Mouse (Mus musculus): ENCODE data around the gene Dnase1l1.

Dnase1l1 gene

GRCm38 (mm10) chrX:74281732-74282394 is at the start of gene Dnase1l1, which contains the start of gene Taz:
TSS of gene Dnase1l1 (minus strand) at chrX:74282337.
TSS of gene Taz (plus strand) at chrX:74281912.
- peak; percentile 88 for DNase-seq (ENCODE audit: low read depth, low spot score)

DNA sequence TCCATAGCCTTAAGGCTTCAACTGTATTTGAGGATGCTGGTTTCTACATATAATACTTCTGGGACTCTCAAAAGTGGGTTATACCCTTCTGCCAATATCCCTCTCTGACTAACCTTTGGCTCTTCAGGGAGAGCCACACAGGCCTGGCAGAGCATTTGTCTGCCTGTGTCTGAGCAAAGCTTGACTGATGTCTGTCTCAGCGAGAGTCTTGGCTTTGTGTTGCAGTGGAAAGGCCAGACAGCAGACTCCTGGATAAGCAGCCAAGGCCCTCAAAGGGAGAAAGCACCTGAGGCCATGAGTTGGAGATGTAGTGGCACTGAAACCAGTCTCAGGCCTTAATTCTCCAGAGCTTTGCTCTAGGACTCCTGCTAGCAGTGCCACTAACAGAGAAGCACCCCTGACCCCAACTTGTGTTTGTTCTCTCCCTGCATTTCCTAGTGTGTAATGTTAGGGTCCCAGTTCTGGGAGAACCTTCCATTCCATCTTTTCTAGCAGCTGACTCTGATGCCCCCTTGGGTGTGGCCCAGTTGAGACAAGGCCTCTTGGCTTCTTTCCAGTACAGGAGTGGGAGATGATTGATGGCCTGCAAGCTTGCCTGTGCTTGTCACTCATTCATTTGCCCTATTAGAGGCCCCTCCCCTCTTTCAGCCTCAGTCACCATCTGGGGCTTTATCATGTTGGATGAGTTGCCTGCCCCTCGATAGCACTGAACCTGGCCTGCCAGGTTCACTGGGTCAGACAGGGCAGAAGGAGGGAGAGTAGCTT is 48.2 kb upstream of the Dnase1l1 start:
- no peak for DNase-seq (ENCODE audit: low read depth, low spot score)

DNA sequence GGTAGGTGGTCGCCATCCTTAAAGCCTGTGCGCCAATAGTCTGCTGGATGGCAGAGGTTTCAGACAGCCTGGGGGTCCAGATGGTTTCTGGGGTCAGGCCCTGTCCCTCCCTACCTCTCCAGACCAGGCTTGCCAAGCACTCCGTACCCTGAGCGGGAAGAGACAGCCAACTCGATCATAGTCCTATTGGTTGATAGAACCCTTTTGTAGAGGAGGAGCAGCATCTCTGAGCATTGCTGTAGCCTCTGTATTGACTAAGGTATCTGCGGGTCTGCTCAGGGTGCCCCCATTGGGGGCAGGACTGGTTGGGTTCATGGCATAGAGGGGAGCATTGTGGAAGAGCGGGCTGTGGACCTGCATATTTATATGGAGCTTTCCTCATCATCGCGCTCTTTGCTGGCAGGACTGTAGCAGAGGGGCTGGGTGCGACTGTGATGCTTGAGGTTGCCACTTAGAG is 47.1 kb upstream of the Dnase1l1 start:
- DNase-seq (ENCODE audit: low read depth, low spot score) = no peak

DNA sequence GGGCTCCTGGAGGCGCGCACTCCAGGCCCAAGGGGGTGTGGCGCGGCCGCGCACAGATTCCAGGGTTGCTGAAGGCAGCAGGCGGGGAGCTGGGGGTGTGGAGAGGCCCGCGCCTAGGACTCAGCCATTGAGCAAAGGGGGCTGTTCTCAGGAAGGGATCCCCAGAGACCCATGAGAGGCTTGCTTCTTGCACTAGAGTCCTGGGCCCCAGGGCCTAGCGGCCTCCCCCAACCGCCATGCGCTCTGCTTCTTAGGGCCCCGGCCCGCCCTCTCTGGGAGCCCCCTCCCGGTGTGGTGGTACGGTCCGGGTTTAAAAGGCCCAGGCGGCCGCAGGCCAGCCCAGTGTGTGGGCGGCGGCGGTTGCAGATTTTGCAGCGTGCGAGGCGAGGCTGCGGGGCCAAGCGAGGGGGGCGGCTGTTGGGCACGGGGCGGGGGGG is 46.6 kb upstream of the Dnase1l1 start, which contains the start of gene Plxna3:
TSS of gene Plxna3 (plus strand) at position 342 of the 437 bp plus-strand sequence.
- peak; percentile 82 for DNase-seq (ENCODE audit: low read depth, low spot score)

GRCm38 (mm10) chrX:74312540-74313464 is 30.7 kb upstream of the Dnase1l1 start, which contains the start of gene Fam50a:
TSS of gene Fam50a (plus strand) at chrX:74313033.
- DNase-seq (ENCODE audit: low read depth, low spot score) = peak; percentile 93

GRCm38 (mm10) chrX:74304867-74305700 is 22.9 kb upstream of the Dnase1l1 start, which contains the start of gene Gdi1:
TSS of gene Gdi1 (plus strand) at chrX:74304998.
- DNase-seq (ENCODE audit: low read depth, low spot score) = peak; percentile 93

DNA sequence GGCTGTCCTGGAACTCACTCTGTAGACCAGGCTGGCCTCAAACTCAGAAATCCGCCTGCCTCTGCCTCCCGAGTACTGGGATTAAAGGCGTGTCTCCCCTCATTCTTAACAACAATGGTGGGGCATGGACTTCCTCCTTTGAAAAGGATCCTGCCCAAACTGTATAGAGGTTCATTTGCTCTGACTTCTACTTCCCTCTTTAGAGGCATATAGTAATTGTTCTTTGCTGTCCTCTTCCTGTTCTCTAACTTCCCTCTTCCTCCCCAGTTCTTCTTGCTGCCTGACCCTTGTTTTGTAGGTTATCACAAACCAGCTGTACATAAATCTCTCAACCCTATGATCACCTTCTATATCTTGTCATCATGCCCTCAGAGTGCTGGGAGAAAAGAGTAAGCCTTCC is 17.6 kb upstream of the Dnase1l1 start:
- DNase-seq (ENCODE audit: low read depth, low spot score) = no peak

DNA sequence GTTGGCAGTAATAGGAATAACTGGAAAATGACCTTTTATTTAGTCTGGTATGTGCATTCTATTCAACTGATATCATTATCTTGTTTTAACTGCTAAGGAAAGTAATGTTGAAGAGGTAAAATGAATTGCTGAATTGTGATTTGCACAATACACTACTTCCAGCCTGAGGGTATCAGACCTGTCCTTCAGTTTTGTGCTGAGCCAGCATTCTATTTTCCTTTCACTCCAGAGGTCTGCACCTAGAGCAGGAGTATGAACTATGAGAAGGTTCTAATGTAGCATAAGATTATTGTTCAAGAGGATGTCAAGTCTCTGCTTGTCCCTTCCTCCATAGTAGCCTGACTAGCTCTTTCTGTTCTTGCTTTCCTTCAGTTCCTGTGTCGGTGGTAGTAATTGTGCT is 16.2 kb upstream of the Dnase1l1 start:
- no peak for DNase-seq (ENCODE audit: low read depth, low spot score)

- DNase-seq (ENCODE audit: low read depth, low spot score) = peak; percentile 97
Observed at GRCm38 (mm10) chrX:74296538-74297448, 14.7 kb upstream of the Dnase1l1 start, which contains the start of gene Atp6ap1. TSS of gene Atp6ap1 (plus strand) at chrX:74297097.

DNA sequence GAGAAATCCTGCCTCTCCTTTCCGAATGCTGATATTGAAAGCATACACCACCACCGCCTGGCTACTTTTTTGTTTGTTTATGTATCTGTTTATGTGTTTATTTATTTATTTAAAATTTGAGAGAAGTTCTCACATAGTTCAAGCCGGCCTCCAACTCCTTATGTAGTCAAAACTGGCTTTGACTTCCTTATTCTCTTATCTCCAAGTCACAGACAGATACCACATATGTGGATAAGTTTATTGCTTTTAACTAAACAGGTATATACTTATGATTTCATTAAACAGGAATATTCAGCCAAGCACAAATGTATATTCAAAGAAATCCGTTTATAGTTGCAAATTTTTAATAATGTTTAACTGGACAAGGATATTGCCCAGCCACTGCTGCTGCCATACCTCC is 11.3 kb upstream of the Dnase1l1 start:
- no peak for DNase-seq (ENCODE audit: low read depth, low spot score)

GRCm38 (mm10) chrX:74283092-74283437 is 928 bp upstream of the Dnase1l1 start:
- DNase-seq (ENCODE audit: low read depth, low spot score) = no peak

DNA sequence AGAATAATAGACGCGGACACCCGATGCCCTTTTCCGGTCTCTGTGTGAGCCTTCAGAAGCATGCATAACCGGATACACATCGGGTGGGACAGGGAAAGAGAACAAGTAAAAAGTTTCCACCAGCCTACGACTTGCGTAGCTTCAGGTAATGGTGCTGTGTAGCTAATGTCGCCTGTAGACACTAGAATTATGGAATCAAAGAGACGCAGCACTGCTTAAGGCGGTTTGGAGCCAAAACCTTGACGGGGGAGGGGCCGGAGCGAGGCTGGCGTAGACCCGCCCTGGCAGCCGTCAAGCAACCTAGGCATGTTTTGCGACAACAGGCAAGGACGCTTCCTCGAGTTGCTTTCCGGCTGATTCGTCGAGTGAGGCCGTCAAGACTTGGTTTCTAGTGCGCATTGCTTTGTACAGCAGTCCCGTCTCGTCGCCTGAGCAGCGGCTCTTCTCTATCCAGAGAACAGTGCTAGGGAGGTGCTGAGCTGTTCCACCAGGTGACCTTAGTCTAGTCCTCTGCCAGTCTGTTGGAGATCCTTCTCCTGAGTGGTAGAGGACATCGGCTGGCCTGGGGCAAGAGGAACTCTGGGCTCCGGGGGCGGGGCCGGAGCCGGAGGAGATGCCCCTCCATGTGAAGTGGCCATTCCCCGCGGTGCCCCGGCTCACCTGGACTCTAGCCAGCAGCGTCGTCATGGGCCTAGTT is 406 bp upstream of the Dnase1l1 start:
- DNase-seq (ENCODE audit: low read depth, low spot score) = peak; percentile 93

GRCm38 (mm10) chrX:74281041-74281731 is 951 bp downstream of the Dnase1l1 start:
- DNase-seq (ENCODE audit: low read depth, low spot score) = no peak

DNA sequence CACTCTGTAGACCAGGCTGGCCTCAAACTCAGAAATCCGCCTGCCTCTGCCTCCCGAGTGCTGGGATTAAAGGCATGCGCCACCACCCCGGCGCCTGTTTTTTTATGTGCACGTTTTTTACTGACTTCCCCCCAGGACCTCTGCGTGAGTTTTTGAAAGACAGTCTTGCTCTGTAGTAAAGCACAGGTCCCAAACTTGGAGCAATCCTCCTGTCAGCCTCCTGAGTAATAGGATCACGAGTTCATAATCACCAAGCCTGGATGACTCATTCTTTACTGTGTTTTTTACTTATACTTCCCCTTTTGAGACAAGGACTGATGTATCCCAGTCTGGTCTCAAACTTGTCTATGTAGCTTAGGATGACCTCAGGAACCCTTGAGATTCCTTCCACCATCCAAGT is 4.2 kb downstream of the Dnase1l1 start:
- no peak for DNase-seq (ENCODE audit: low read depth, low spot score)

DNA sequence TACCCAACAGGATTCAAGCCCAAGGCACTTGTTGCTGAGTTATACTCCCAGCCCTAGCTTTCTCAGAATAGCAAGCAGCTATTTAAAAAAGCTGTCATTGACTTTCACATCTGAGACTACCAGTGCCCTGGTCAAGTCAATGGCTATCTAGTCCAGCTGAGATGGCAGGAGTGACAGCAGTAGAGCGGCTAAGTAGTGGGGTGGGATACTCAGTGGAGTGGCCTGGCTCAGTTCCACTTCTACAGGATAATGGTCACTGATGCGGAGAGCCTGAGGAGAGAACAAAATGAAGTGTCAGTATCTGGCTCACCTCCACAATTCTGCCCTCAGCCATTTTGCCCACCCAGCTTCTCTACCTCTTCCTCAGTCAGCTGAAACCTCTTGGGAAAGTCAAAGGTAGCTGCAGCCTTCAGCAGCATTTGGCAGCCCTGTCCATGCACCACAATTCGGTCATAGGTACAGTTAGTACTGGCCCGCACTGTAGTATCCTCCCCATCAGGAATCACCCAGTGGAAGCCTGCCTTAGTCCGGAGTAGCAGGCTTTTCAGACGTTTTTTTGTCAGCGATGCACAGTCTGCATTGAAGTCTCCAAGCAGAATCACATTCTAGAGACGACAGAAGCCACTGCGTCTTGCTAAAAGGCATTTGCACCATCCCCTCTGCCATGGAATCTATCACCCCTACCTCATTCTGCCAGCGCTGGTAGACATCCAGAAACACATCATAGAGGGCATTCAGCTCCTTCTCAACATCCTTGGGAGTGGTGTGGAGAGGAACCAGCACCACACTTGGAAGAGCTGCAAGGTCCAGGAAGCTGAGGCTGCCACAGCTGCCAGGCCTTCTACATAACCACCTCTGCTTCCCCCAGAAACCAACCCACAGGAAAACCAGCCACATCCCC is 8.5 kb downstream of the Dnase1l1 start:
- peak; percentile 67 for DNase-seq (ENCODE audit: low read depth, low spot score)

DNA sequence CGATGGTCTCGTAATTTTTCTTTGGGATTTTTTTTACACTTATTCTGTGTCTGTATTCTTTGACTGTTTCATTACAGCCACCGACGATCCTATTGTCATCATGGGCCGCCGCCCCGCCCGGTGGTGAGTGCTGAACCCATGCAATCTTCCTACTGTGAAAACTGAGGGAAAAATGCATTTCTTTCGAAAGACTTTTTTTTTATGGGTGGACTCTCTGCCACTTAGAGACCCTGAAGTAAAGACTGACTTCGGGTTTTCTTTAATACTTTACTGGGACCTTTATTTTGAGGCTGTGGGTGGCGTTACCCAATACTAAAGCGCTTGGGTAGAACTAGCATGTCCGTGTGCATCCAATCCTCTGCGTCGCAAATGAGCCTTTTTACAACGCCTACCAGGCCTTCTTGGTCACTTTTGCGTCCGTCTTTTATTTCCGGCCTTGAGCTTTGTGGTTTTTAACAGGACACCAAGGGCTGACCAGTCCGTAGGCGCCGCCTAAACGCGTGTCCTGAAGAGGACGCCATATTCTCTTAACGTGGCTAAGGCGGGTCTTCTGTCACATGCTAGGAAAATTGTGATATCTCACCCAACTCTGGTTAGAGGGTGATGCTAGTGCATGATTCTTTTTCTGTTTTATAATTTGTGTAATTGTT is 11.1 kb downstream of the Dnase1l1 start:
- peak; percentile 40 for DNase-seq (ENCODE audit: low read depth, low spot score)
